Mouse (Mus musculus): ENCODE data around the gene Tmem209. TPM values are rescaled to one million over a fixed set of nuclear protein-coding genes. Genes with fewer than 3 reads are reported as not detected.
A peak's percentile ranks its signal among the peaks of the same experiment; 100 is the strongest.

Gene Tmem209
- polyA plus RNA-seq, 1 experiment from 2014 or later = 28.0 TPM

GRCm38 (mm10) chr6:30477210-30477714 is 32.3 kb downstream of the Tmem209 start:
- H3K4me1 ChIP-seq = peaks cover 17% of the 10 kb centered on the region; the same call in 1 of the 2 replicates
- WGBS = 68% methylated on average over 8 of the region's 8 CpGs

GRCm38 (mm10) chr6:30476025-30476765 is 33.4 kb downstream of the Tmem209 start:
- Histone ChIP-seq H3K9me3 (no peaks in the 10 kb centered on the region), H3K4me3 (no peak overlapping the region), H3K36me3 (peaks cover 28% of the 10 kb centered on the region), H3K27me3 (no peaks in the 10 kb centered on the region), H3K27ac (peak overlapping the region; percentile 75), H3K9ac (no peak overlapping the region), H3K4me2 (no peak overlapping the region), H3K4me1 (peaks cover 17% of the 10 kb centered on the region; the same call in 1 of the 2 replicates)
- no peak for ATAC-seq (ENCODE audit: insufficient number of reproducible peaks, low FRiP score, low TSS enrichment, low read depth)
- WGBS = 53% methylated on average over 10 of the region's 10 CpGs

More at GRCm38 (mm10) chr6:30477210-30477714, 32.3 kb downstream of the Tmem209 start:
- Histone ChIP-seq H3K36me3 (peaks cover 28% of the 10 kb centered on the region), H3K27me3 (no peaks in the 10 kb centered on the region), H3K4me2 (no peak overlapping the region), H3K4me3 (no peak overlapping the region), H3K9ac (no peak overlapping the region), H3K27ac (peak overlapping the region; percentile 75), H3K9me3 (no peaks in the 10 kb centered on the region)
- ATAC-seq (ENCODE audit: insufficient number of reproducible peaks, low FRiP score, low TSS enrichment, low read depth) = no peak

- no peak overlapping the region for H3K4me2 ChIP-seq
- no peak overlapping the region for H3K27ac ChIP-seq
- ATAC-seq (ENCODE audit: insufficient number of reproducible peaks, low FRiP score, low TSS enrichment, low read depth) = no peak
- H3K27me3 ChIP-seq = no peaks in the 10 kb centered on the region
- no peaks in the 10 kb centered on the region for H3K36me3 ChIP-seq
- H3K9ac ChIP-seq = no peak overlapping the region
- WGBS = 45% methylated on average over 3 of the region's 3 CpGs
- H3K4me1 ChIP-seq = peaks cover 16% of the 10 kb centered on the region
- no peaks in the 10 kb centered on the region for H3K9me3 ChIP-seq
- no peak overlapping the region for H3K4me3 ChIP-seq
These were observed 37.9 kb downstream of the Tmem209 start for GRCm38 (mm10) chr6:30471706-30472105.

- no peak overlapping the region for H3K9ac ChIP-seq
- 70% methylated on average over 12 of the region's 12 CpGs for WGBS
- ATAC-seq (ENCODE audit: insufficient number of reproducible peaks, low FRiP score, low TSS enrichment, low read depth) = peak; percentile 32; the same call in 1 of the 2 replicates
These were observed 40.2 kb downstream of the Tmem209 start for GRCm38 (mm10) chr6:30469370-30469769.

GRCm38 (mm10) chr6:30468684-30469083 is 40.9 kb downstream of the Tmem209 start:
- H3K4me1 ChIP-seq = peaks cover 12% of the 10 kb centered on the region
- no peaks in the 10 kb centered on the region for H3K27me3 ChIP-seq
- no peak overlapping the region for H3K4me2 ChIP-seq
- no peak overlapping the region for H3K4me3 ChIP-seq
- H3K9me3 ChIP-seq = no peaks in the 10 kb centered on the region
- no peak overlapping the region for H3K9ac ChIP-seq
- WGBS = 53% methylated on average over 12 of the region's 12 CpGs
- no peaks in the 10 kb centered on the region for H3K36me3 ChIP-seq
- H3K27ac ChIP-seq = 0 out of 2 replicates have a peak overlapping the region, but pooled peaks have one; percentile 51
- no peak for ATAC-seq (ENCODE audit: insufficient number of reproducible peaks, low FRiP score, low TSS enrichment, low read depth)

More at GRCm38 (mm10) chr6:30469370-30469769, 40.2 kb downstream of the Tmem209 start:
- no peak overlapping the region for H3K27ac ChIP-seq
- no peaks in the 10 kb centered on the region for H3K9me3 ChIP-seq
- H3K4me2 ChIP-seq = no peak overlapping the region
- H3K4me3 ChIP-seq = no peak overlapping the region
- H3K4me1 ChIP-seq = peaks cover 12% of the 10 kb centered on the region
- H3K36me3 ChIP-seq = no peaks in the 10 kb centered on the region
- no peaks in the 10 kb centered on the region for H3K27me3 ChIP-seq

- Histone ChIP-seq H3K27me3 (no peaks in the 10 kb centered on the region), H3K27ac (no peak overlapping the region), H3K4me3 (no peak overlapping the region), H3K36me3 (no peaks in the 10 kb centered on the region), H3K9me3 (no peaks in the 10 kb centered on the region), H3K4me2 (no peak overlapping the region), H3K9ac (no peak overlapping the region), H3K4me1 (peaks cover 12% of the 10 kb centered on the region)
- 62% methylated on average over 1 of the region's 1 CpGs for WGBS
- ATAC-seq (ENCODE audit: insufficient number of reproducible peaks, low FRiP score, low TSS enrichment, low read depth) = no peak
These were observed 41.5 kb downstream of the Tmem209 start for GRCm38 (mm10) chr6:30468058-30468457.

- no peak overlapping the region for H3K27ac ChIP-seq
- H3K9me3 ChIP-seq = no peaks in the 10 kb centered on the region
- peaks cover 31% of the 10 kb centered on the region for H3K4me1 ChIP-seq
- no peaks in the 10 kb centered on the region for H3K36me3 ChIP-seq
- ATAC-seq (ENCODE audit: insufficient number of reproducible peaks, low FRiP score, low TSS enrichment, low read depth) = no peak
- H3K4me2 ChIP-seq = no peak overlapping the region
- H3K27me3 ChIP-seq = no peaks in the 10 kb centered on the region
- 81% methylated on average over 11 of the region's 11 CpGs for WGBS
- H3K9ac ChIP-seq = no peak overlapping the region
- H3K4me3 ChIP-seq = no peak overlapping the region
These were observed 44.0 kb downstream of the Tmem209 start for GRCm38 (mm10) chr6:30465586-30465985.

- Histone ChIP-seq H3K9me3 (no peaks in the 10 kb centered on the region), H3K36me3 (no peaks in the 10 kb centered on the region), H3K4me2 (no peak overlapping the region), H3K9ac (no peak overlapping the region), H3K4me3 (no peak overlapping the region), H3K27ac (no peak overlapping the region), H3K27me3 (no peaks in the 10 kb centered on the region), H3K4me1 (peaks cover 37% of the 10 kb centered on the region)
- no peak for ATAC-seq (ENCODE audit: insufficient number of reproducible peaks, low FRiP score, low TSS enrichment, low read depth)
- WGBS = 14% methylated on average over 7 of the region's 7 CpGs
These were observed 46.8 kb downstream of the Tmem209 start for GRCm38 (mm10) chr6:30462822-30463221.

GRCm38 (mm10) chr6:30461755-30462344 is 47.7 kb downstream of the Tmem209 start:
- Histone ChIP-seq H3K4me1 (peaks cover 37% of the 10 kb centered on the region), H3K36me3 (no peaks in the 10 kb centered on the region), H3K4me3 (no peak overlapping the region), H3K4me2 (no peak overlapping the region), H3K27ac (peak overlapping the region; percentile 95), H3K9me3 (no peaks in the 10 kb centered on the region), H3K27me3 (no peaks in the 10 kb centered on the region), H3K9ac (no peak overlapping the region)
- 87% methylated on average over 13 of the region's 13 CpGs for WGBS
- no peak for ATAC-seq (ENCODE audit: insufficient number of reproducible peaks, low FRiP score, low TSS enrichment, low read depth)

GRCm38 (mm10) chr6:30460750-30461446 is 48.7 kb downstream of the Tmem209 start:
- no peaks in the 10 kb centered on the region for H3K27me3 ChIP-seq
- peak; percentile 82 for ATAC-seq (ENCODE audit: insufficient number of reproducible peaks, low FRiP score, low TSS enrichment, low read depth)
- H3K4me2 ChIP-seq = 0 out of 2 replicates have a peak overlapping the region, but pooled peaks have one; percentile 2
- peak overlapping the region; percentile 11 for H3K4me3 ChIP-seq
- WGBS = 18% methylated on average over 19 of the region's 19 CpGs
- no peaks in the 10 kb centered on the region for H3K36me3 ChIP-seq
- H3K9ac ChIP-seq = no peak overlapping the region
- peak overlapping the region; percentile 95 for H3K27ac ChIP-seq
- no peaks in the 10 kb centered on the region for H3K9me3 ChIP-seq
- peaks cover 37% of the 10 kb centered on the region for H3K4me1 ChIP-seq

- 6% methylated on average over 40 of the region's 40 CpGs for WGBS
- Histone ChIP-seq H3K9me3 (no peaks in the 10 kb centered on the region), H3K4me3 (peak overlapping the region; percentile 47), H3K36me3 (peaks cover 8% of the 10 kb centered on the region; the same call in 1 of the 2 replicates), H3K27me3 (no peaks in the 10 kb centered on the region), H3K4me2 (peak overlapping the region; percentile 67), H3K4me1 (peaks cover 35% of the 10 kb centered on the region), H3K27ac (peak overlapping the region; percentile 95), H3K9ac (peak overlapping the region; percentile 60)
- no peak for ATAC-seq (ENCODE audit: insufficient number of reproducible peaks, low FRiP score, low TSS enrichment, low read depth)
These were observed 49.5 kb downstream of the Tmem209 start for GRCm38 (mm10) chr6:30459811-30460749.
